Mouse (Mus musculus) ovary, adult 2 months (tissue): ENCODE results near the gene Lce1j. TPM values are rescaled to one million over a fixed set of nuclear protein-coding genes. Genes with fewer than 3 reads are reported as not detected.

Source experiments
- polyA plus RNA-seq: library from polyadenylated mRNA; depleted of rRNA; stranded (reverse); fragments of >200 nt; gene quantifications from 2 replicates; pipeline ENCODE4 v1.2.3, GENCODE M21; 2012; rRNA removed

Gene Lce1j
- 0.60 TPM in 1 of 2 replicates, not detected in the other for polyA plus RNA-seq

GRCm38 (mm10) chr3:92790414-92790813 lies at the start of gene Lce1j:
Lce1j (minus strand) TSS chr3:92790514.

DNA sequence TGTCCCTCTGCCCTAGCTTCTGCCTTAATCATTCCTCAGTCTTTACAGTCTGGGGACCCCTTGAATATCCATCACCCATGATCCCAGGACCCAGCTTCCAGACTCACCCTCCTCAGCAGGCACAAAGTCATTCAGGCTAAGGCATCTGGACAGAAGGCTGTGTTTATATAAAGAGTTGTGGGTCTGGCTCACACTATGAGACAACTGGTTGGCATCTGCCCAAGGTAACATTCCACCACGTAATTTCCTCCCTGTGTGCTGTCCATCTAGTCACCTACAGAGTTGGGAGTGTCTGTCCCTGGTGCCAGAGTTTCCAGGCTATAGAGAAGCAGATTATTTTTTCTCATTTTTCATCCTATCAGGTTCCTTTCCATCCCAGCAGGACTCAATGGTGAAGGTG lies 36.8 kb upstream of the Lce1j start, which contains the start of gene Kprp:
Gene Kprp, minus strand, starts transcription at position 140 of the 400 bp plus-strand sequence.

DNA sequence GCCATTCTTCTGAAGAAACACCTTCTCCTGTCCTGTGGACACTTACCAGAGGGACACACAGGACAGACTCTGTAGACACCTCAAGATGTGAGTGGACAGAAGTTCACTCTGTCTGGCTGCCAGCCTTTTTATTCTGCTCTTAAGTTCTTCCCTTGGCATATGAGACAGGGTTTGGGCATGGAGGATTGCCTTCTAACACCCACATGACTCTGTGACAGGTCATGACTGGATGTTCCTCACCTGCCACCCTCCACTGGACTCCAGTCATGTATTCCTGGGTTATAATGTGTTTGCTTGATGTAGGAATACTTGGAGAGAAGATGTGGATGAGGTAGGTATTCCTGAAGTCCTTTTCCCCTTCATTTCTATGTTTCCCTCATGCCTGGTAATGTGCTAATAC lies 17.5 kb upstream of the Lce1j start, which contains the start of gene Lce1k:
Gene Lce1k, minus strand, starts transcription at position 101 of the 400 bp plus-strand sequence.

DNA sequence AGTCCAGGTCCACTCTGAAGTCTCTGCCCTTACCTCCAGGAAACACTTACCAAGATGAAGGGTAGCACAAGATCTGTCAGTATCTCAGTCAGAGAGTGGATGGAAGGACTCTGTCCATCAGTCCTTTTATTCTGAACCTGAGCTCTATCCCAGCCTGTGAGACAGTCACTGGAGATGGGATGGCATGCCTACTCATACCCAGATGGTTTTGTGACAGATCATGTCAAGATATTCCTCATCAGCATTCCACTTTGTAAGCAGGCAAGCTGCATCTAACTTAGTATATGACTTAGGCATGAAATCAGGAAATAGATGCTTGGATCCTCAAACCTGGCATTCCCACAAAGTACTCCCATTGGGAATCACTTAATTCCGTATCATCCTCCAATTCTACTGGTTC lies 11.5 kb downstream of the Lce1j start, which contains the start of gene Lce1i:
Gene Lce1i, minus strand, starts transcription at position 101 of the 400 bp plus-strand sequence.

DNA sequence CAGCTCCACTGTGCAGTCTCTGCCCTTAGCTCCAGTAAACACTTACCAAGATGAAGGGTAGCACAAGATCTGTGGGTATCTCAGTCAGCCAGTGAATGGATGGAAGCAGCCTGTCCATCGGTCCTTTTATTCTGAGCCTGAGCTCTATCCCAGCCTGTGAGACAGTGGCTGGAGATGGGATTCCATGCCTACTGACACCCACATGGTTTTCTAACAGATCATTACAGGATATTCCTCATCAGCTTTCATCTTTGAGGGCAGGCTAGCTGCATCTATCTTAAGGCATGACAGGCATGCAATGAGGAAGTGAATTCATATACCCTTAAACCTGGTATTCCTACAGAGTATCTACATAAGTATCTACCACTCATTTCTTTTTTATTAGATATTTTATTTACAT lies 25.3 kb downstream of the Lce1j start, which contains the start of gene Lce1h:
Gene Lce1h, minus strand, starts transcription at position 101 of the 400 bp plus-strand sequence.

DNA sequence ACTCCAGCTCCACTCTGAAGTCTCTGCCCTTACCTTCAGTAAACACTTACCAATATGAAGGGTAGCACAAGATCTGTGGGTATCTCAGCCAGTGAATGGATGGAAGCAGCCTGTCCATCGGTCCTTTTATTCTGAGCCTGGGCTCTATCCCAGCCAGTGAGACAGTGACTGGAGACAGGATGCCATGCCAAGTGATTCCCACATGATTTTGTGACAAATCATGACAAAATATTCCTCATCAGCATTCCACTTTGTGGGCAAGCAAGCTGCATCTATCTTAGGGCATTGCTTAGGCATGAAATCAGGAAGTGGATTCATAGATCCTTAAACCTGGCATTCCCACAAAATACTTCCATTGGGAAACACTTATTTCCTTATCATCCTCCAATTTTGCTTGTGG lies 38.1 kb downstream of the Lce1j start, which contains the start of gene Lce1g:
Gene Lce1g, minus strand, starts transcription at position 101 of the 400 bp plus-strand sequence.

DNA sequence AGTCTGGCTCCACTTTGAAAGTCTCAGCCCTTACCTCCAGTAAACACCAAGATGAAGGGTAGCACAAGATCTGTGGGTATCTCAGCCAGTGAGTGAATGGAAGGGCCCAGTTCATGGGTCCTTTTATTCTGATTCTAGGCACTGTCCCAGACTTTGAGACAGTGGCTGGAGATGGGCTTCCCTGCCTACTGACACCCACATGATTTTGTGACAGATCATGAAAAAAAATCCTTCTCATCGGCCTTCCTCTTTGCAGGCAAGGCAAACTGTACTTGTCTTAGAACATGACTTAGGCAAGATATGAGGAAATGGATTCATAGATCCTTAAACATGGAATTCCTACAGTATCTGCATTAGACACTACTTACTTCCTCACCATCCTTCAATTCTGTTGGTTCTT lies 51.3 kb downstream of the Lce1j start, which contains the start of gene Gm38119:
Gene Gm38119, minus strand, starts transcription at position 101 of the 400 bp plus-strand sequence.

Other genes starting within 250 kb of the Lce1j start
- not detected in 2 replicates for gene Ivl, start 216.8 kb downstream of the Lce1j start, polyA plus RNA-seq
- gene Smcp, start 201.5 kb downstream of the Lce1j start, polyA plus RNA-seq = not detected in 2 replicates
- gene 2210017I01Rik, start 183.0 kb downstream of the Lce1j start, polyA plus RNA-seq = not detected in 2 replicates
- gene Lce6a, start 168.9 kb downstream of the Lce1j start, polyA plus RNA-seq = not detected in 2 replicates
- gene Lce1a1, start 142.2 kb downstream of the Lce1j start, polyA plus RNA-seq = not detected in 2 replicates
- gene Lce1b, start 133.6 kb downstream of the Lce1j start, polyA plus RNA-seq = 0.26 TPM in 1 of 2 replicates, not detected in the other
- not detected in 2 replicates for gene Lce1a2, start 120.2 kb downstream of the Lce1j start, polyA plus RNA-seq
- not detected in 2 replicates for gene Lce1c, start 111.3 kb downstream of the Lce1j start, polyA plus RNA-seq
- gene Lce1d, start 103.3 kb downstream of the Lce1j start, polyA plus RNA-seq = not detected in 2 replicates
- not detected in 2 replicates for gene Lce1e, start 81.4 kb downstream of the Lce1j start, polyA plus RNA-seq
- 0.22 TPM in 1 of 2 replicates, not detected in the other for gene Lce1f, start 70.2 kb downstream of the Lce1j start, polyA plus RNA-seq
- not detected in 2 replicates for gene Gm38119, start 51.4 kb downstream of the Lce1j start, polyA plus RNA-seq
- not detected in 2 replicates for gene Lce1g, start 38.2 kb downstream of the Lce1j start, polyA plus RNA-seq
- gene Lce1h, start 25.4 kb downstream of the Lce1j start, polyA plus RNA-seq = not detected in 2 replicates
- gene Lce1i, start 11.6 kb downstream of the Lce1j start, polyA plus RNA-seq = not detected in 2 replicates
- gene Lce1k, start 17.4 kb upstream of the Lce1j start, polyA plus RNA-seq = not detected in 2 replicates
- not detected in 2 replicates for gene Kprp, start 36.7 kb upstream of the Lce1j start, polyA plus RNA-seq
- gene Lce1l, start 60.8 kb upstream of the Lce1j start, polyA plus RNA-seq = not detected in 2 replicates
- not detected in 2 replicates for gene 2310050C09Rik, start 79.7 kb upstream of the Lce1j start, polyA plus RNA-seq
- not detected in 2 replicates for gene Lce3a, start 135.7 kb upstream of the Lce1j start, polyA plus RNA-seq
- gene Lce3b, start 142.5 kb upstream of the Lce1j start, polyA plus RNA-seq = not detected in 2 replicates
- gene Lce3c, start 154.0 kb upstream of the Lce1j start, polyA plus RNA-seq = not detected in 2 replicates
- not detected in 2 replicates for gene Lce3d, start 166.9 kb upstream of the Lce1j start, polyA plus RNA-seq
- gene Lce3e, start 176.5 kb upstream of the Lce1j start, polyA plus RNA-seq = 0.29 TPM in 1 of 2 replicates, not detected in the other
- gene Lce3f, start 201.7 kb upstream of the Lce1j start, polyA plus RNA-seq = 0.29 TPM in 1 of 2 replicates, not detected in the other
- gene Crct1, start 225.2 kb upstream of the Lce1j start, polyA plus RNA-seq = not detected in 2 replicates
- gene Lce1m, start 228.5 kb upstream of the Lce1j start, polyA plus RNA-seq = not detected in 2 replicates